Mouse (Mus musculus) stomach, embryonic 14.5 days (tissue): ENCODE measurements around the gene Myadm. TPM values are rescaled to one million over a fixed set of nuclear protein-coding genes. Genes with fewer than 3 reads are reported as not detected.

Source experiments
- ATAC-seq: fragments of 200-750 bp; cut with Nextera tagmentation; 2 replicates; pipeline ENCODE4 v1.8.0; 2017; ENCODE audit warnings: low read depth, moderate TSS enrichment; ENCODE audit not compliant: insufficient number of reproducible peaks, insufficient read depth, low FRiP score
- H3K27ac ChIP-seq: fragments of 300-500 bp; sonication (generic); 2 replicates; pipeline ENCODE4 v1.5.1; 2014; ENCODE audit warnings: mild to moderate bottlenecking, low read length, moderate library complexity, mixed read lengths
- H3K27me3 ChIP-seq: fragments of 300-500 bp; sonication (generic); 2 replicates; pipeline ENCODE4 v1.6.1; 2014; ENCODE audit warnings: low read length, control low read depth, mixed read lengths; ENCODE audit not compliant: control insufficient read depth, insufficient read depth
- H3K36me3 ChIP-seq: fragments of 300-500 bp; sonication (generic); 2 replicates; pipeline ENCODE4 v1.6.1; 2014; ENCODE audit warnings: mild to moderate bottlenecking, control low read depth, low read length, moderate library complexity, mixed read lengths; ENCODE audit not compliant: control insufficient read depth, insufficient read depth
- H3K4me1 ChIP-seq: fragments of 300-500 bp; sonication (generic); 2 replicates; pipeline ENCODE4 v1.6.1; 2014; ENCODE audit warnings: low read length, control low read depth, mixed read lengths; ENCODE audit not compliant: control insufficient read depth, insufficient read depth
- H3K4me2 ChIP-seq: fragments of 300-500 bp; sonication (generic); replicated peaks from 2 replicates; pipeline ENCODE4 v1.6.1; 2014; ENCODE audit warnings: low read depth, low read length, control low read depth
- H3K4me3 ChIP-seq: fragments of 300-500 bp; sonication (generic); 2 replicates; pipeline ENCODE4 v1.5.1; 2014; ENCODE audit warnings: low read depth, low read length, control low read depth
- H3K9ac ChIP-seq: fragments of 300-500 bp; sonication (generic); replicated peaks from 2 replicates; pipeline ENCODE4 v1.6.1; 2014; ENCODE audit warnings: low read depth, mild to moderate bottlenecking, control low read depth, low read length, moderate library complexity, mixed read lengths
- H3K9me3 ChIP-seq: fragments of 300-500 bp; sonication (generic); 2 replicates; pipeline ENCODE4 v1.6.1; 2016; ENCODE audit warnings: low read depth, low read length, control low read depth; ENCODE audit not compliant: control insufficient read depth
- WGBS: fragments of 180-500 bp; shearing (Covaris S2); extraction: QIAGEN DNeasy Blood & Tissue Kit; methylation state at CpG from one replicate; pipeline ENCODE4 v1.1.7; 2014; 5-methylcytosine and 5-hydroxymethylcytosine counted together
- polyA plus RNA-seq: library from polyadenylated mRNA; unstranded; fragments of >200 nt; fragmentation: Nextera tagmentation; extraction: Ambion mirVana; gene quantifications from 2 replicates; pipeline ENCODE4 v1.2.1, GENCODE M21; 2014

Gene Myadm
- polyA plus RNA-seq, 1 experiment from 2014 or later, result 204 TPM

DNA sequence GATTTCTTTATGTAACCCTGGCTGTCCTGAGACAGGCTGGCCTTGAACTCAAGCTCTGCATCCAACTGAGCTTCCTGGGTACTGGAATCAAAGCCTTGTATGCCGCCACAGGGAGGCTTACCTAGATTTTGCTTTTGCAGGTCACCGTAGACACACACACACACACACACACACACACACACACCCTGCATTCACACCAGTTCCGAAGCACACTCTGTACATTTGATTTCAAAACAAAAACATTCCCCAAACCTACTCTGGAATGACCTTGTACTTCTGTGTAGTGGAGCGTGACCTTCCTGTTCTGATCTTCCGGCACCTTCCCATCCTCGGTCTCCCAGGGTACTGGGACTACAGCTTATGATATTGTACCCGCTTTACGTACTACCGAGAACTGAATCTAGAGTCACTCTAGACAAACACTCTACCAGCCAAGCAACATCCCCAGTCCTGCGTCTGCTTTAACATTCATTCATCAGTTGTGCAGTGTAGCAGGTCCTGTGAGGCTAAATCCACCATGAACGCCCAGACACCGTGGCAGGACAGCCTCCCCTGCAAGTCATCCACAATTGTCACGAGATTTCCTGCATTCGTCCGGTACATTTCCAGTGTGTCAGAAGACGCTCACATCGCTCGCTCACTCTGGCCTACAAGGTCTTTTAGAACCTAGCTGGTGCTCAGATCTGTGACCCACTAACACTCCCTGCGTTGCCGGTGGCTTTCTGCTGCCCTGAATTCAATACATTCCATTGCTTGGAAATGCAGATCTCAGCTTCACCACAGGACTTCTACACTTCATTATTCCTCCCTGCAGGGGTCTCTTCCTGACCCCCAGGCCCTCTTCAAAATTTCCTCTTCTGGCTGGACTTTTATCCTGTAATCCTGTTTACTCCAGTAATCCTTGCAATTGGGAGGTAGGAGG lies 58.7 kb downstream of the Myadm start:
- no peak for ATAC-seq
- no peaks in the 10 kb centered on the region for H3K27me3 ChIP-seq
- H3K9me3 ChIP-seq, result no peaks in the 10 kb centered on the region
- peaks cover 4% of the 10 kb centered on the region; the same call in 1 of the 2 replicates for H3K36me3 ChIP-seq
- no peak overlapping the region for H3K4me2 ChIP-seq
- no peak overlapping the region for H3K4me3 ChIP-seq
- 69% methylated on average over 20 of the region's 20 CpGs for WGBS
- no peak overlapping the region for H3K27ac ChIP-seq
- no peaks in the 10 kb centered on the region for H3K4me1 ChIP-seq
- H3K9ac ChIP-seq, result no peak overlapping the region

DNA sequence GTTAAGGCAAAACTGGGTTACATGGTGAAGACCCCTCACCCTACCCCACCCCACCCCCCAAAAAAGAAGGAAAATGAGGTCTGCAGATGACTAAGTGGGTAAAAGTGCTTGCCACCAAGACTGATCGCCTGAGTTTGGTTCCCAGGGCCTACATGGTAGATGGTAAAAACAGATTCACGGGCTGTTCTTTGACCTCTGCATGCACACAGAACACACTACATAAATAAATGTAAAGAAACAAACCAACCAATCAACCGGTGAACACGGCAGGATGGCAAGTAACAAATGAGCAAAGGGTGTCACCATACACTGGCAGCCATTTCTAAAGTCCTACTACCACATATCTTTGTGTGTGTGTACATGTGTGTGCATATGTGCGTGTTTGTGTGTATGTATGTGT lies 59.4 kb downstream of the Myadm start:
- no peaks in the 10 kb centered on the region for H3K4me1 ChIP-seq
- H3K27me3 ChIP-seq, result no peaks in the 10 kb centered on the region
- no peak overlapping the region for H3K4me3 ChIP-seq
- no peak overlapping the region for H3K27ac ChIP-seq
- H3K36me3 ChIP-seq, result peaks cover 4% of the 10 kb centered on the region; the same call in 1 of the 2 replicates
- WGBS, result 67% methylated on average over 5 of the region's 5 CpGs
- H3K9ac ChIP-seq, result no peak overlapping the region
- H3K9me3 ChIP-seq, result no peaks in the 10 kb centered on the region
- no peak for ATAC-seq
- H3K4me2 ChIP-seq, result no peak overlapping the region

DNA sequence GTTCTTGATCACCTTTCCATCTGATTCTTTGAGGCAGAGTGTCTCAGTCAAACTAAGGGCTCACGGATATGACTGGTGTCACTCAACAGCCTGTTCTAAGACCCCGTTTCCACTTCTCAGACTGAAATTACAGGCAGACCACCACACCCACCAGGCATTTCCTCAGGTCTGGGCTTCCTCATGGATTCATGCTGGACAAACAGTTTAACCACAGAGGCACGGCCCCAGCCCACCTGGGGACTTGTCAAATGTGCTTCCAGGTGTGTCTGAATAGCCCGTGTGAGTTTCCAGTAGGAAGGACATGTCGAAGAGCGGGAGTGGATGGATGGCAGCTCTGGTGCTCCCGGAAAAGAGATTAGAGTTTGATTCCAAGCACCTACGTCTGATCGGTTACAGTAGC lies 60.9 kb downstream of the Myadm start:
- Histone ChIP-seq H3K9me3 (no peaks in the 10 kb centered on the region), H3K27ac (no peak overlapping the region), H3K27me3 (no peaks in the 10 kb centered on the region), H3K4me3 (no peak overlapping the region), H3K9ac (no peak overlapping the region), H3K36me3 (peaks cover 4% of the 10 kb centered on the region; the same call in 1 of the 2 replicates), H3K4me1 (no peaks in the 10 kb centered on the region), H3K4me2 (no peak overlapping the region)
- no peak for ATAC-seq
- 90% methylated on average over 9 of the region's 9 CpGs for WGBS

Other genes starting within 250 kb of the Myadm start
- gene AU018091, start 119.9 kb upstream of the Myadm start, polyA plus RNA-seq, result 0.14 and 0.16 TPM in 2 replicates
- not detected in 2 replicates for gene Nlrp12, start 39.3 kb upstream of the Myadm start, polyA plus RNA-seq
- gene Prkcg, start 99 bp downstream of the Myadm start, polyA plus RNA-seq, result 0.39 and 0.75 TPM in 2 replicates
- 3.2 and 3.8 TPM in 2 replicates for gene Cacng7, start 43.9 kb downstream of the Myadm start, polyA plus RNA-seq
- 2.1 and 2.8 TPM in 2 replicates for gene Cacng8, start 101.6 kb downstream of the Myadm start, polyA plus RNA-seq
- 0.48 TPM in 1 of 2 replicates, not detected in the other for gene Cacng6, start 135.1 kb downstream of the Myadm start, polyA plus RNA-seq
- 0.20 TPM in 1 of 2 replicates, not detected in the other for gene Tarm1, start 213.5 kb downstream of the Myadm start, polyA plus RNA-seq